Comparison of ENCODE assay signal across 7 mouse cellular contexts in genomic region chr4:141060426-141061301, GRCm38 (mm10). TPM values are rescaled to one million over a fixed set of nuclear protein-coding genes. Genes with fewer than 3 reads are reported as not detected.
DNase-seq lines count a peak whose midpoint lies in the region; ATAC-seq lines count a peak whose summit lies in the region.

Gene Crocc (minus strand): TSS chr4:141060550.

- no peaks in the 10 kb centered on the region for H3K9me3 ChIP-seq in embryonic facial prominence, embryonic 12.5 days
- no peaks in the 10 kb centered on the region for H3K9me3 ChIP-seq in limb, embryonic 11.5 days (ENCODE audit: control insufficient read depth, low read length)
- no peaks in the 10 kb centered on the region for H3K9me3 ChIP-seq in midbrain, embryonic 14.5 days (ENCODE audit: control insufficient read depth, low read length)

- peaks cover 23% of the 10 kb centered on the region; the same call in 1 of the 2 replicates for H3K36me3 ChIP-seq in embryonic facial prominence, embryonic 12.5 days
- peaks cover under 1% of the 10 kb centered on the region; the same call in 1 of the 2 replicates for H3K36me3 ChIP-seq in limb, embryonic 11.5 days (ENCODE audit: control insufficient read depth, insufficient read depth, low read length)
- H3K36me3 ChIP-seq in midbrain, embryonic 14.5 days (ENCODE audit: control insufficient read depth, insufficient read depth, low read length) = peaks cover 12% of the 10 kb centered on the region

- peak within 1 kb of the TSS; percentile 93 for H3K27ac ChIP-seq in embryonic facial prominence, embryonic 12.5 days
- H3K27ac ChIP-seq in limb, embryonic 11.5 days (replicated peaks; ENCODE audit: low read depth, low read length) = peak within 1 kb of the TSS; percentile 54
- H3K27ac ChIP-seq in midbrain, embryonic 14.5 days (replicated peaks; ENCODE audit: low read depth, low read length) = peak within 1 kb of the TSS; percentile 94

- H3K9ac ChIP-seq in embryonic facial prominence, embryonic 12.5 days = peak within 1 kb of the TSS; percentile 82
- H3K9ac ChIP-seq in limb, embryonic 11.5 days (ENCODE audit: low read length) = peak within 1 kb of the TSS; percentile 84
- H3K9ac ChIP-seq in midbrain, embryonic 14.5 days (replicated peaks; ENCODE audit: low read length) = peak within 1 kb of the TSS; percentile 72

- WGBS in embryonic facial prominence, embryonic 12.5 days = under 1% methylated on average over 77 of the region's 77 CpGs
- under 1% methylated on average over 76 of the region's 77 CpGs for WGBS in limb, embryonic 11.5 days
- WGBS in midbrain, embryonic 14.5 days = under 1% methylated on average over 76 of the region's 77 CpGs

- peaks cover 15% of the 10 kb centered on the region for H3K4me1 ChIP-seq in embryonic facial prominence, embryonic 12.5 days
- peaks cover 6% of the 10 kb centered on the region for H3K4me1 ChIP-seq in limb, embryonic 11.5 days (ENCODE audit: control insufficient read depth, insufficient read depth, low read length)
- peaks cover 6% of the 10 kb centered on the region for H3K4me1 ChIP-seq in midbrain, embryonic 14.5 days (ENCODE audit: control insufficient read depth, insufficient read depth, low read length)

- peak; percentile 92 for ATAC-seq in embryonic facial prominence, embryonic 12.5 days (ENCODE audit: insufficient number of reproducible peaks, insufficient read depth, low FRiP score, low TSS enrichment)
- peak; percentile 94 for ATAC-seq in limb, embryonic 11.5 days (ENCODE audit: insufficient number of reproducible peaks, low FRiP score, low TSS enrichment, low read depth)
- ATAC-seq in midbrain, embryonic 14.5 days (ENCODE audit: low FRiP score, low TSS enrichment) = peak; percentile 94

- H3K4me2 ChIP-seq in embryonic facial prominence, embryonic 12.5 days (replicated peaks) = peak within 1 kb of the TSS; percentile 65
- H3K4me2 ChIP-seq in limb, embryonic 11.5 days (ENCODE audit: low read depth, severe bottlenecking) = peak within 1 kb of the TSS; percentile 76
- H3K4me2 ChIP-seq in midbrain, embryonic 14.5 days (ENCODE audit: low read length) = peak within 1 kb of the TSS; percentile 78

- H3K4me3 ChIP-seq in embryonic facial prominence, embryonic 12.5 days = peak within 1 kb of the TSS; percentile 57
- peak within 1 kb of the TSS; percentile 67 for H3K4me3 ChIP-seq in limb, embryonic 11.5 days (ENCODE audit: low read depth, low read length)
- peak within 1 kb of the TSS; percentile 56 for H3K4me3 ChIP-seq in midbrain, embryonic 14.5 days (replicated peaks; ENCODE audit: low read depth, low read length)

- DNase-seq in adrenal gland, postnatal 25 days = peak; percentile 100
- peak; percentile 100 for DNase-seq in heart, adult 11 months
- DNase-seq in kidney, adult 18-20 months = peak; percentile 100
- DNase-seq in limb, embryonic 11.5 days (ENCODE audit: low spot score) = peak; percentile 100
- DNase-seq in midbrain, embryonic 14.5 days = peak; percentile 100
- peak; percentile 99 to 100 for DNase-seq in spleen, adult 18-20 months

- no peaks in the 10 kb centered on the region for H3K27me3 ChIP-seq in embryonic facial prominence, embryonic 12.5 days
- no peaks in the 10 kb centered on the region for H3K27me3 ChIP-seq in limb, embryonic 11.5 days (ENCODE audit: control insufficient read depth, insufficient read depth, low read length)
- H3K27me3 ChIP-seq in midbrain, embryonic 14.5 days (ENCODE audit: control insufficient read depth, insufficient read depth, low read length) = no peaks in the 10 kb centered on the region

RNA-seq across cellular contexts. Expression of gene Crocc, which starts in this region (rescaled TPM):
- 10.2 and 16.1 TPM in 2 replicates for total RNA-seq in adrenal gland, postnatal 25 days (2021)
- 13.2 TPM in 2 replicates for polyA plus RNA-seq in embryonic facial prominence, embryonic 12.5 days (2016; fragmentation: Nextera tagmentation; extraction: Ambion mirVana)
- polyA plus RNA-seq in limb, embryonic 11.5 days (2014; fragmentation: Nextera tagmentation; extraction: Ambion mirVana) = 8.7 and 9.0 TPM in 2 replicates
- polyA plus RNA-seq in midbrain, embryonic 14.5 days (2014; fragmentation: Nextera tagmentation; extraction: Ambion mirVana) = 7.2 and 7.4 TPM in 2 replicates

Comparison
In these comparisons a context has a peak if more than half of its experiments do, and no peak if none do; other contexts are left out.
1. Peak in every context shown above with its lines: DNase-seq, ATAC-seq, H3K4me3 ChIP-seq and H3K27ac ChIP-seq.